Mouse (Mus musculus): ENCODE results near the gene Car15.

Car15 gene

DNA sequence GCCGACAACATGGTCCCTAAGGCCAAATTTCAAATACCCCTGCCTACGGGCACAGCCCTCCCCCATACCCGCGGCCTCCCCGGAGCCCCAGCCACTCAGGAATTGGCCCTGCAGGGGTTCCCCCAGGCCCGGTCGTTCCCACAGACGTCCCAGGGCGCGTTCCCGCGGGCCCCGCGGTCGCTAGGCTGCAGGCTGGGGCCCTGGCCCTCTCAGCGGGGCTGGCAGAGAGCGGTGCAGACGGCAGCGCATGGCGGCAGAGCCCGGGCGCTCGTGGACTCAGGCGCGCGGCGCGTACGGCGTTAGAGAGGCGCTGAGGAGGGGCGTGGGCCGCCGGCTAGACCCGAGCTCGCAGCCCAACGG is 4.9 kb downstream of the Car15 start:
- DNase-seq (ENCODE audit: low spot score in 2 of 2) = no peak

DNA sequence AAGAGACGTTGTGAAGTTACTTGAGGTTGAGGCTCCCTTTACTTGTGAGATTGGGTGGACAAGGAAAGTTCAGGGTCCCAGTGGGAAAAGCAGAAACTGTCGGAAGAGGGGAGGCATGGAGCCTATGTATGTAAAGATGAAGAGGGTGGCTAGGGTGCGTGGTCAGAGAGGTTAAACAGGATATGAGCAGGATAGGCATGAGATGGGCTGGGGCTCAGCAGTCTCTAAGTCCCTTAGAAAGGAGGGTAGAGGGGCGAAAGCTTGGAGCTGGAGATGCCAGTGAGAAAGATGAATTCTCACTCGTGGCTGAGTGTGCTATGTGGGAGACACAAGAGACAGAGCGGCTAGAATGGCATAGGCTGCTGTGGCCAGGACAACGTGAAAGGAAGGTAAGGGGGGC is 5.3 kb downstream of the Car15 start, which contains the start of gene B830017H08Rik:
Gene B830017H08Rik (plus strand): TSS at position 301 of the 400 bp plus-strand sequence.
- DNase-seq (ENCODE audit: low spot score in 2 of 2) = no peak

DNA sequence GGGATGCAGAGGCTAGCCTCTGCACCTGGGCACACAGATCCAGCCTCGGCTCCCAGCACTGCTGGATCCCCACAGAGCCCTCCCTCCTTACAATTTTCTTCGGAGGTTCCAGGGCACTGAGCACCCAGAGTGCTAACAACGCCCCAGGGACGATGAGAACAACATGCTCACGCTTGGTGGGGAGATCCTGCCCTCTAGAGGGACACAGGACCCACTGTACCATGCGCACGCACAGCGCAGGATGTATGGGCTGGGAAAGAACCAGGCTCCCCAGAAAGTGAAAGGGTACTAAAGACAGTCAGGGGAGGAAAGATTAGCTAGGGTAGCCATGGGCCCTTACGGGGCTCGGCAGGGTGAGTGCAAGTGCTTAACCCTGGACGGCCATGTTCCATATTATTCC is 6.4 kb downstream of the Car15 start:
- no peak for DNase-seq (ENCODE audit: low spot score in 2 of 2)

DNA sequence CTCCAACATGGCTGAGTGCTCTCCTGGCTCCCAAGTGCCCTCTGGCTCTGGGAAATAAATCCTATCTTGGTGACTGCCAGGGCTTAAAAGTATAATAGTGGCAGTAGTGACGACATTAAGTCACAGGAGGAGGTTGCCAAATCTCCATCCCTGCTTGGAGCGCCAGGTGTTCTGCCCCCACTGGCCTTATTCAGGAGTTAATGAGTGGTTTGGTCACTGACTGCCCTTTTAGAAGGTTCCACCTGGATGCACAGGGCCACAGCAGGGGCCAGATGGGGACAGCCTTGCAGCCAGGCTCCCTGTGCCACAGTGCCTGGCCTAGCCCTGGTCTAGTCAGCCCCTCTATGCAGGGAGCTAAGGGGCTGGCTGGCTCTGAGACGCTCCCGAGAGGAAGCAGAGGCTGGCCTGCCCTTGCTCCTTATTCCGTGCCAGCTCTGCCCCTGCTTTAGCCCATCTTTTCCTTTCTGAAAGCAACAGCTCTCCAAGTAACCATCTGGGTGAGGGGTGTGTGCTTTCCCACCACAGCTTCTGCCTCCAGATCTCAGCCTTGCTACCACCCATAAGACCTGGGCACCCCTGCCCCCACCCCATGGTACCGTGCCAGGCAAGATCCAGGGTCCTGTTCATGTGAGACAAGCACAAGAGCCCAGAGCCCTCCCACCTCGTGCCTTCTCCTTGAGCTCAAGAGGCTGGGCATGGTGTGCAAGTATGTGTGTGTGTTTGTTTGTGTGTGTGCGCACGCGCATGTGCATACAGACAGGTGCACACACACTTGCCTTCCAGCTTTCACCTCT is 7.6 kb downstream of the Car15 start:
- DNase-seq (ENCODE audit: low spot score in 2 of 2) = no peak

DNA sequence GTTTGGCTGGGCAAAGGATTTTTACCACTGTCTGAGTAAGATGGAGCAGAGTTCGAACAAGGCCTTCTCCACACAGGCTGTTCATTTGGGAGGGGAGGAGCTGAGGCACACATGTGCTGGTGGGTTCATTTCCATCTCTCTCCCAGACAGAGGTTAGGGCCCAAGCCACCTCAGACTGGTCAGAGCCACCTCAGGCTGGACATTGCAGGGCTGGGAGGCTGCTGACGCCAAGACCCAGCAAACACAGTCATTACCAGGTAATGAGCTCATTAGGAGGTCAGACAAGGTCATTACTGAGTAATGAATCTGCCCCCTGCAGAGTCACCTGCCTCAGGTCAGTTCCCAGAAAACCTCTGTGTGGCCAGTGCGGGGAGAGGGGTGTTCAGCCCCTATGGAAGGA is 9.3 kb downstream of the Car15 start:
- DNase-seq (ENCODE audit: low spot score in 2 of 2) = no peak

GRCm38 (mm10) chr16:17828229-17828628 is 9.9 kb downstream of the Car15 start:
- no peak for DNase-seq (ENCODE audit: low spot score in 2 of 2)

GRCm38 (mm10) chr16:17826500-17826899 is 11.7 kb downstream of the Car15 start:
- DNase-seq (ENCODE audit: low spot score in 2 of 2) = no peak

GRCm38 (mm10) chr16:17816528-17816927 is 21.6 kb downstream of the Car15 start:
- DNase-seq (ENCODE audit: low spot score in 2 of 2) = no peak

- peak in 1 of 2 experiments; percentile 64 for DNase-seq (ENCODE audit: low spot score in 2 of 2)
Observed at GRCm38 (mm10) chr16:17815411-17816402, 22.5 kb downstream of the Car15 start.

DNA sequence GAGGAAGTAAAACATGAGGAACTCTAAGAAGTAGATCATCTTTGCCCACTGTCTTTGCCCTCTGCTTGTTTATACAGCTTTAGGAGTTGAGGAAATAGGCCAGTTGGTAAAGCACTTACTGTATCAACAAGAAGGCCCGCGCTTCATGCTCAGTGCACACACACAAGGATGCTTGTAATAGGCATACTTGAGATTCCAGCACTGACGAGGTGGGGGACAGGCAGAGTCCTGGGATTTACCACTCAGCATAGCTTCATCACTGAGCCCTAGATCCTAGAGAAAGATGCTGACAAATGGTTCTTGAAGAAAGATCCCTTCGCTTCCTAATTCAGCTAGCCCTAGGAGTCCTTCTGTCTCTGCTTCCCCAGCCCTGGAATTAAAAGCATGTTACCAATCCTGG is 25.0 kb downstream of the Car15 start:
- no peak for DNase-seq (ENCODE audit: low spot score in 2 of 2)

DNA sequence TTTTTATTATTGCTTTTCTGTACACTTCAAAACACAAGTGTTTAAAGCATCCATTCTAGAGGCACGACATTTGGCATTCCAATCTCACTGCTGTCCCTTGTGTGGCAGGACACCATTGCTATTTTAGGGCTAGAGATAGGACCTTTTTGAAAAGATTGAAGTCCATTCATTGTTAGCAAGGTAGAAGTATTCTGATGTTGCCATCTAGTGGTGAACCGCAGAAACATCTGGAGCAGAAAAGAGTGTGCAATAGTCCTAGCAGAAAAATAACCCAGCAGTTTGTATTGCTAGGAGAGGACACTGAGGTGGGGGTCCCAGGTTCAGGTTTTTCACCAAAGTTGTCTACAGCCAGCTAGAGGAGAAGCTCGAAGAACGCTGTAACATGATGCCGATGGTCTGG is 26.0 kb downstream of the Car15 start:
- peak in 1 of 2 experiments; percentile 32 for DNase-seq (ENCODE audit: low spot score in 2 of 2)

DNA sequence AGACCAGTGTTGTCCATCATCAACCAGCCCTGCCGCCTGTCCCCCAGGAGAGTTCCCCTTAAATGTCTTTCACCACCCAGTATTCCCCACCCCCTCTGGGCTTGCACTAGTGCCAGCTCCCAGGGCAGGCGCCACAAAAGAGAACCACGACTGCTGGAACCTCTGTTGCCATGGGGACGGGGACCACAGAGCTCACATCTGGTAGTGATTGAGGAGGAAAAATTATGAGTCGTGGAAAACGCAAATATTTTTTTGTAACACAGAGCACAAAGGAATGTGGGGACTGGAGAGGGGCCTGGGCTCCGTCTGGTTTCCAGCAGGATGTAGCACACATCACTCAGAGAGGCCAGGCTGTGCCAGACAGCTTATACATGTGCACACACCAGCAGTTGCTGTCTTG is 28.5 kb downstream of the Car15 start:
- no peak for DNase-seq (ENCODE audit: low spot score in 2 of 2)

GRCm38 (mm10) chr16:17809125-17809524 is 29.0 kb downstream of the Car15 start:
- DNase-seq (ENCODE audit: low spot score in 2 of 2) = no peak

- peak; percentile 71 to 78 for DNase-seq (ENCODE audit: low spot score in 2 of 2)
Observed at GRCm38 (mm10) chr16:17807192-17808009, 30.8 kb downstream of the Car15 start.

- DNase-seq (ENCODE audit: low spot score in 2 of 2) = no peak
Observed at GRCm38 (mm10) chr16:17806581-17807191, 31.5 kb downstream of the Car15 start.

- DNase-seq (ENCODE audit: low spot score in 2 of 2) = no peak
Observed at GRCm38 (mm10) chr16:17804982-17805381, 33.2 kb downstream of the Car15 start.

DNA sequence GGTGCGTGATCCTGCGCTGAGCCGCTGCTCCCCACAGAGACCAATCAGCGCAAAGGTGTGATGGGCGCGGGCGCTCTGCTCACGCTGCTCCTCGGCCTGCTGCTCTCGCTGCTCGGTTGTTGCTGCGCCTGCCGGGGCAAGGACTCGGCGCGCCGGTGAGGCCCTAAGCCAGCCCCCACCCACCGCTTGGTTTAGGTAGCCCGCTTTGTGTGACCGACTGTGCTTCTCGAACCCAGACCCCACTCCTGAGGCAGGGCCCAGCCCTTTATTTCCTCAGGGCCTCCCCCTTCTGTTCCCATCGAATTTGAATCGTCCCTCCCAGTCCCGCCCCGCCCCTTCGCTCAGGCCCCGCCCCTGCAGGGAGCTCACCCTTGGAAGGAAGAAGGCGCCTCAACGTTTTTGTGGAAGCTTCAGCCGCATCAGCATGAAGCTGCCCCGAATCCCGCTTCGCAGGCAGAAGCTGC is 33.7 kb downstream of the Car15 start:
- DNase-seq (ENCODE audit: low spot score in 2 of 2) = no peak

DNA sequence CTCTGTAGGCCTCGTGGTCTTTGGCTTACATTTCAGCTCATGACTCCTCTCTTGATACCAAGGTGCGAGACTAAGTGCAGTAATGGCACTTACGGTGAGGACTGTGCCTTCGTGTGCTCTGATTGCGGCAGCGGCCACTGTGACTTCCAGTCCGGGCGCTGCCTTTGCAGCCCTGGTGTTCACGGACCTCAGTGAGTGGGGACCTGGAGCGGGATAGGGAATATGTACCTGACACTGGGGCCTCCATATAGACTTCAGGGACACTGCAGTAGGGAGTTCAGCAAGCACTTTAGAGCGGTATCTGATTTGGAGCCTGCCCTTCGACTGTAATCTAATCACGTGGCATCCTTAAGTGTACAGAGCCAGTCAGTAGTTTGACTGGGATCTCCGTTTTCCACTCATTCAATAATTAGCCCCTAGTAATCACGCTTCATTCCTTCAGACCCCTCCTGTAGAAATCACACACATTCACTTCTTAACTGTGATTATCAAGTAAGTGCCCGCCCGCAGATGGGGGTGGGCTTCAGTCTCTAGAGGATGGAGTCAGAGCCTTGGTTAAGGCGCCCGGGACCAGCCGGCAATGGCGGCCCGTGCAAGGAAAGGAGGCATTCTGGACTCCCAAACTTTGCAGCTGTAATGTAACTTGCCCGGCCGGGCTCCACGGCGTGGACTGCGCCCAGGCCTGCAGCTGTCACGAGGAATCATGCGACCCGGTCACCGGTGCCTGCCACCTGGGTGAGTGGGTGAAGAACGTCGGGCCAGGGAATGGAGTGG is 34.3 kb downstream of the Car15 start:
- DNase-seq (ENCODE audit: low spot score in 2 of 2) = no peak

- no peak for DNase-seq (ENCODE audit: low spot score in 2 of 2)
Observed at GRCm38 (mm10) chr16:17802839-17803674, 35.1 kb downstream of the Car15 start.

DNA sequence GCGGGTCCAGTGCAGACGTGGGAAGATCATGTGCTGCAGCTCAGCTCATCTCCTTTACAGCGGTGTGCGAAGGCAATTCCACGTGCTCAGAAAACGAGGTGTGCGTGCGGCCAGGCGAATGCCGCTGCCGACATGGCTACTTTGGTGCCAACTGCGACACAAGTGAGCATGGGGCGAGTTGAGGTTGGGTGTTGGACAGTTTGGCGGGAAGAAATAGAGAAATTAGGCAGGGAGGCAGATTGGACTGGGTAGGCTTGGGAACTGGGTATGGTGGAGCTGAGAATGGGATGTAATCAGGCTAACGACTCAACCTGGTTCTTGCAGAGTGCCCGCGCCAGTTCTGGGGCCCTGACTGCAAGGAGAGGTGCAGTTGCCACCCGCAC is 35.7 kb downstream of the Car15 start:
- DNase-seq (ENCODE audit: low spot score in 2 of 2) = no peak
